Mouse (Mus musculus): ENCODE measurements around the gene Ccr1.

- TF ChIP-seq CTCF (IDR thresholded peaks at IDR 0.05; ENCODE audit: extremely low read depth, insufficient read length, insufficient replicate concordance, low read depth, low read length) (no peak), POLR2A (IDR thresholded peaks at IDR 0.05; ENCODE audit: low read depth, low read length) (no peak)
These were observed 11.6 kb downstream of the Ccr1 start for GRCm38 (mm10) chr9:123956892-123957291.
